In the genomic region with DNA sequence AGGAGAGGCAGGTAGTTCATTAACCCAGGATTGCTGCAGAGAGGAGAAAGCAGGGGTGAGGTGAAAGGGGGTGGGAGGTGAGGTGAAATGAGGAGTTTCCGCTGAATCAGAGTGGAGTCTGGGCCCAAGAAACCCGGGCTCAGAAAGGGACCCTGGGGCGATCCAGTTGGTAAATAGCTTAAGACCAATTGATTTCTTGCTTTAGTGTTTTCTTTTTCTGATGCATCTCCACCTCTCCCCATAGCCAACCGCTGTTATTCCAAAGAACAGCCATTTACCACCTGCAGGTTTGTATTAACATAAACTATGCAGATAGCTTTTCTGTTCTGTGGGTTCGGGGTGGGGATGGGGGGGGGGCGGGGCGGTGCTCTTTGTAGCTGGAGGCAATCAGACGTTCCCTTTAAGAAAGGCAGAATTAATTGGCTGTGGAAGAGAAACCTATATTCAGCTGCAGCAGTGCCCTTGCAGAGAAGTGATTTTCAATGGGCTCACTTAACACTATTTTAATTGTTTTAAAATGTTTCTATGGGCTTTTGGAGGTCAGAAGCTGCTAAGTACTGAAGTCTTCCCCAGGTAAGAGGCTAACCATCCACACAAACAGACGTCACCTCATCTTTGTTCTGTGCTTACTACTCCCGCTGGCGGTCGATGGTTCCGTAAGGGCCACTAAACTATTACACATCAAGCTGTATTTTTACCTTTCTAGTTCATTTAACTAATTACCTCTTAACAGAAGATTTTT, we compare ENCODE assay signal across 12 mouse cellular contexts. TPM values are rescaled to one million over a fixed set of nuclear protein-coding genes. Genes with fewer than 3 reads are reported as not detected.
A peak's percentile ranks its signal among the peaks of the same experiment; 100 is the strongest.
DNase-seq lines count a peak whose midpoint lies in the region; ATAC-seq lines count a peak whose summit lies in the region.
"Had no signal": no experiment of that assay in that cellular context is flagged by ENCODE, and none has a peak within 500 bp of the region (broad histone marks: within the 10 kb centered on the region; RNA-seq: fewer than 3 reads in every experiment).

No protein-coding gene starts in this region.

- H3K4me3 ChIP-seq in kidney, embryonic 14.5 days (ENCODE audit: low read length), result no peak overlapping the region
- peak overlapping the region; percentile 35 for H3K4me3 ChIP-seq in forebrain, embryonic 15.5 days
- no peak overlapping the region for H3K4me3 ChIP-seq in kidney, embryonic 15.5 days (replicated peaks)
- peak overlapping the region; percentile 10 for H3K4me3 ChIP-seq in neural tube, embryonic 13.5 days
- H3K4me3 ChIP-seq: layer of hippocampus, adult 2 months; megakaryocyte, embryonic 14.5 days had no signal

- H3K9me3 ChIP-seq in kidney, embryonic 14.5 days (ENCODE audit: control insufficient read depth, low read length), result 0 out of 2 replicates have a peak, but pooled peaks cover 6% of the 10 kb centered on the region
- H3K9me3 ChIP-seq in forebrain, embryonic 15.5 days, result no peaks in the 10 kb centered on the region
- 0 out of 2 replicates have a peak, but pooled peaks cover 7% of the 10 kb centered on the region for H3K9me3 ChIP-seq in kidney, embryonic 15.5 days (replicated peaks)
- no peaks in the 10 kb centered on the region for H3K9me3 ChIP-seq in neural tube, embryonic 13.5 days

- H3K4me1 ChIP-seq in kidney, embryonic 14.5 days (ENCODE audit: control insufficient read depth, insufficient read depth, low read length), result no peaks in the 10 kb centered on the region
- H3K4me1 ChIP-seq in forebrain, embryonic 15.5 days, result peaks cover 8% of the 10 kb centered on the region
- 0 out of 2 replicates have a peak, but pooled peaks cover 4% of the 10 kb centered on the region for H3K4me1 ChIP-seq in kidney, embryonic 15.5 days
- peaks cover 11% of the 10 kb centered on the region; the same call in 1 of the 2 replicates for H3K4me1 ChIP-seq in neural tube, embryonic 13.5 days (replicated peaks)
- H3K4me1 ChIP-seq: megakaryocyte, embryonic 14.5 days had no signal

- WGBS in kidney, embryonic 14.5 days, result 27% methylated on average over 13 of the region's 13 CpGs
- WGBS in forebrain, embryonic 15.5 days, result 6% methylated on average over 13 of the region's 13 CpGs
- 33% methylated on average over 13 of the region's 13 CpGs for WGBS in kidney, embryonic 15.5 days
- 15% methylated on average over 13 of the region's 13 CpGs for WGBS in neural tube, embryonic 13.5 days

- H3K36me3 ChIP-seq in kidney, embryonic 14.5 days (ENCODE audit: control insufficient read depth, insufficient read depth, low read length), result no peaks in the 10 kb centered on the region
- no peaks in the 10 kb centered on the region for H3K36me3 ChIP-seq in forebrain, embryonic 15.5 days
- H3K36me3 ChIP-seq in kidney, embryonic 15.5 days, result no peaks in the 10 kb centered on the region
- no peaks in the 10 kb centered on the region for H3K36me3 ChIP-seq in neural tube, embryonic 13.5 days

- H3K9ac ChIP-seq in kidney, embryonic 14.5 days (ENCODE audit: low read depth, low read length), result no peak overlapping the region
- peak overlapping the region; percentile 30; the same call in 1 of the 2 replicates for H3K9ac ChIP-seq in forebrain, embryonic 15.5 days (replicated peaks)
- H3K9ac ChIP-seq in kidney, embryonic 15.5 days, result no peak overlapping the region
- H3K9ac ChIP-seq in neural tube, embryonic 13.5 days, result no peak overlapping the region

- H3K4me2 ChIP-seq in kidney, embryonic 14.5 days (replicated peaks; ENCODE audit: low read depth, low read length), result no peak overlapping the region
- H3K4me2 ChIP-seq in forebrain, embryonic 15.5 days (replicated peaks), result peak overlapping the region; percentile 37
- 0 out of 2 replicates have a peak overlapping the region, but pooled peaks have one; percentile 5 for H3K4me2 ChIP-seq in kidney, embryonic 15.5 days
- H3K4me2 ChIP-seq in neural tube, embryonic 13.5 days, result peak overlapping the region; percentile 33

- peak; percentile 58 for DNase-seq in kidney, adult 11 months
- DNase-seq in lung, postnatal 4 days, result no peak
- DNase-seq in thymus, postnatal 10 days (ENCODE audit: low spot score in 2 of 2), result no peak
- DNase-seq in layer of hippocampus, adult 18-20 months (ENCODE audit: low spot score in 2 of 2), result no peak
- DNase-seq: cerebellum, postnatal 25 days; thymus, adult 2 months had no signal

- no peaks in the 10 kb centered on the region for H3K27me3 ChIP-seq in kidney, embryonic 14.5 days (ENCODE audit: control insufficient read depth, insufficient read depth, low read length)
- H3K27me3 ChIP-seq in forebrain, embryonic 15.5 days, result no peaks in the 10 kb centered on the region
- peaks cover 29% of the 10 kb centered on the region for H3K27me3 ChIP-seq in kidney, embryonic 15.5 days
- H3K27me3 ChIP-seq in neural tube, embryonic 13.5 days, result no peaks in the 10 kb centered on the region

- no peak for ATAC-seq in kidney, embryonic 14.5 days (ENCODE audit: low FRiP score, low TSS enrichment)
- ATAC-seq in forebrain, embryonic 15.5 days (replicated peaks), result peak; percentile 64
- ATAC-seq in kidney, embryonic 15.5 days (replicated peaks; ENCODE audit: low FRiP score), result no peak
- peak; percentile 84 for ATAC-seq in neural tube, embryonic 13.5 days (ENCODE audit: low read depth)

- no peak overlapping the region for H3K27ac ChIP-seq in kidney, embryonic 14.5 days (ENCODE audit: low read depth, low read length)
- H3K27ac ChIP-seq in forebrain, embryonic 15.5 days (replicated peaks), result 0 out of 2 replicates have a peak overlapping the region, but pooled peaks have one; percentile 59
- peak overlapping the region; percentile 48 for H3K27ac ChIP-seq in kidney, embryonic 15.5 days
- H3K27ac ChIP-seq in neural tube, embryonic 13.5 days (replicated peaks), result peak overlapping the region; percentile 80
- H3K27ac ChIP-seq: layer of hippocampus, adult 2 months had no signal

RNA-seq across cellular contexts. Expression of gene Slc35g1, which starts 47.3 kb away (rescaled TPM):
- polyA plus RNA-seq in kidney, embryonic 14.5 days (2014; fragmentation: Nextera tagmentation; extraction: Ambion mirVana), result 5.2 and 7.1 TPM in 2 replicates
- 1.1 and 1.4 TPM in 2 replicates for polyA plus RNA-seq in forebrain, embryonic 15.5 days (2015; fragmentation: Nextera tagmentation; extraction: Ambion mirVana)
- polyA plus RNA-seq in kidney, embryonic 15.5 days (2015; fragmentation: Nextera tagmentation; extraction: Ambion mirVana), result 6.6 and 7.6 TPM in 2 replicates
- polyA plus RNA-seq in neural tube, embryonic 13.5 days (2015; fragmentation: Nextera tagmentation; extraction: Ambion mirVana), result 0.84 and 1.0 TPM in 2 replicates
- total RNA-seq in layer of hippocampus, adult 18-20 months (2021), result 1 to 10 TPM; 1.4 to 1.9 TPM

Comparison
In these comparisons a context has a peak if more than half of its experiments do, and no peak if none do; other contexts are left out.
1. ATAC-seq: peak in forebrain, embryonic 15.5 days (single experiment) and neural tube, embryonic 13.5 days (single experiment); none in kidney, embryonic 14.5 days (single experiment) and kidney, embryonic 15.5 days (single experiment).
2. H3K4me3 ChIP-seq: peak in forebrain, embryonic 15.5 days (single experiment) and neural tube, embryonic 13.5 days (single experiment); none in kidney, embryonic 14.5 days (single experiment) and kidney, embryonic 15.5 days (single experiment).